Mouse (Mus musculus) lung, postnatal 0 days (tissue): Measurements from ENCODE around the gene Cdh12.

ENCODE experiments used
- CTCF ChIP-seq: IDR thresholded peaks from 2 replicates; pipeline ENCODE4 v1.5.1; 2016; ENCODE audit warnings: antibody characterized with exemption, mild to moderate bottlenecking
- EP300 ChIP-seq: IDR thresholded peaks from 2 replicates; pipeline ENCODE4 v1.6.1; 2016; ENCODE audit warnings: antibody characterized with exemption, mild to moderate bottlenecking, control low read depth

DNA sequence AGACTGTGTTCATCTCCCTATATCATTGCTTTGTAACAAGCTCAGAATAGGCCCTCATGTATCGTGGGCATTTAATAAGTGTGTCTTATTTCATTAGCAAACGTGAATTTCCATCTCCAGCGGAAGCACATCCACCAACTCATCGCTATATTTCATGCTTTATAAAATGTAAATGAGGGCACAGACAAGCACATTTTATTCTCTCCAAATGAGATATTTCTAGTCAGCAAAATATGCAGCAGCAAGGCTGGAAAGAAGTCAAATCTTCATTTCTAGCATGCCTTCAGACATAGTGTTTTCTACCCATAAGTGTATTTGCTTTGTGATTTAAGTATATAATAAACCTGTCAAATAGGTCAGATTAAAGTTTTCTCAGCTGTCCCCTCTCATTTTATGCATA, 262.8 kb downstream of the Cdh12 start:
- TF ChIP-seq CTCF = no peak
- no peak for TF ChIP-seq EP300
